Mouse (Mus musculus): Measurements from ENCODE around the gene Rac1.

GRCm38 (mm10) chr5:143501140-143501539 lies 26.7 kb downstream of the Rac1 start:
- TF ChIP-seq CTCF (IDR thresholded peaks at IDR 0.05; ENCODE audit: low read depth, low read length) (no peak), POLR2A (IDR thresholded peaks at IDR 0.05; ENCODE audit: extremely low read depth, insufficient read depth, low read length) (no peak)

Data from liver, adult 2 months (tissue).